Mouse (Mus musculus) thymus, postnatal 36 days (tissue): ENCODE measurements around the gene Adk.

Source experiments
- DNase-seq, 2 experiments: peaks; one replicate each; pipeline ENCODE4 v3.0.0; 2022; ENCODE audit warnings: mixed read lengths in 2 of 2

Adk gene

GRCm38 (mm10) chr14:21102666-21103203 is 50.4 kb downstream of the Adk start:
- no peak for DNase-seq

GRCm38 (mm10) chr14:21105049-21105448 is 52.7 kb downstream of the Adk start:
- DNase-seq, result no peak

- DNase-seq, result no peak
These were observed 54.2 kb downstream of the Adk start for GRCm38 (mm10) chr14:21106582-21106981.

GRCm38 (mm10) chr14:21107551-21107950 is 55.2 kb downstream of the Adk start:
- no peak for DNase-seq

GRCm38 (mm10) chr14:21110492-21110891 is 58.1 kb downstream of the Adk start:
- DNase-seq, result no peak

GRCm38 (mm10) chr14:21111500-21111899 is 59.1 kb downstream of the Adk start:
- DNase-seq, result no peak

GRCm38 (mm10) chr14:21112174-21112573 is 59.8 kb downstream of the Adk start:
- DNase-seq, result no peak

GRCm38 (mm10) chr14:21112742-21113141 is 60.4 kb downstream of the Adk start:
- no peak for DNase-seq

- no peak for DNase-seq
These were observed 62.0 kb downstream of the Adk start for GRCm38 (mm10) chr14:21114339-21114738.

- DNase-seq, result no peak
These were observed 62.9 kb downstream of the Adk start for GRCm38 (mm10) chr14:21115318-21115717.

GRCm38 (mm10) chr14:21115888-21116460 is 63.6 kb downstream of the Adk start:
- DNase-seq, result peak in 1 of 2 experiments; percentile 5

GRCm38 (mm10) chr14:21118095-21118494 is 65.7 kb downstream of the Adk start:
- DNase-seq, result no peak

GRCm38 (mm10) chr14:21119653-21120313 is 67.4 kb downstream of the Adk start:
- no peak for DNase-seq

GRCm38 (mm10) chr14:21120473-21120872 is 68.1 kb downstream of the Adk start:
- no peak for DNase-seq

GRCm38 (mm10) chr14:21127215-21127614 is 74.8 kb downstream of the Adk start:
- DNase-seq, result no peak

GRCm38 (mm10) chr14:21136906-21137305 is 84.5 kb downstream of the Adk start:
- peak; percentile 20 to 22 for DNase-seq

GRCm38 (mm10) chr14:21142603-21143002 is 90.2 kb downstream of the Adk start:
- DNase-seq, result no peak

GRCm38 (mm10) chr14:21143406-21144115 is 91.2 kb downstream of the Adk start:
- DNase-seq, result peak; percentile 30 to 35

- no peak for DNase-seq
These were observed 94.8 kb downstream of the Adk start for GRCm38 (mm10) chr14:21147171-21147570.

- DNase-seq, result no peak
These were observed 97.9 kb downstream of the Adk start for GRCm38 (mm10) chr14:21150301-21150700.

GRCm38 (mm10) chr14:21152055-21152454 is 99.7 kb downstream of the Adk start:
- DNase-seq, result no peak

GRCm38 (mm10) chr14:21165706-21166105 is 113.3 kb downstream of the Adk start:
- DNase-seq, result no peak

- no peak for DNase-seq
These were observed 113.7 kb downstream of the Adk start for GRCm38 (mm10) chr14:21166114-21166513.
